Mouse (Mus musculus) neural tube, embryonic 15.5 days (tissue): ENCODE data around the gene Trpc3. TPM values are rescaled to one million over a fixed set of nuclear protein-coding genes. Genes with fewer than 3 reads are reported as not detected.
A peak's percentile ranks its signal among the peaks of the same experiment; 100 is the strongest.
"Not testable (repeated sequence)": the region's sequence is repeated elsewhere in the genome, so short reads cannot be mapped to it uniquely, and the experiment has no call there.

ENCODE experiments used
- ATAC-seq: fragments of 200-750 bp; cut with Nextera tagmentation; 2 replicates; pipeline ENCODE4 v1.8.0; 2017; ENCODE audit warnings: mild to moderate bottlenecking, moderate TSS enrichment, moderate library complexity; ENCODE audit not compliant: low FRiP score
- H3K27ac ChIP-seq: fragments of 300-500 bp; sonication (generic); replicated peaks from 2 replicates; pipeline ENCODE4 v1.5.1; 2015; ENCODE audit warnings: mild to moderate bottlenecking, inconsistent platforms
- H3K27me3 ChIP-seq: fragments of 300-500 bp; sonication (generic); replicated peaks from 2 replicates; pipeline ENCODE4 v1.6.1; 2015; ENCODE audit warnings: inconsistent platforms
- H3K36me3 ChIP-seq: fragments of 300-500 bp; sonication (generic); 2 replicates; pipeline ENCODE4 v1.6.1; 2015; ENCODE audit warnings: inconsistent platforms
- H3K4me1 ChIP-seq: fragments of 300-500 bp; sonication (generic); 2 replicates; pipeline ENCODE4 v1.6.1; 2015; ENCODE audit warnings: inconsistent platforms
- H3K4me2 ChIP-seq: fragments of 300-500 bp; sonication (generic); 2 replicates; pipeline ENCODE4 v1.6.1; 2015; ENCODE audit warnings: inconsistent platforms, mild to moderate bottlenecking, moderate library complexity
- H3K4me3 ChIP-seq: fragments of 300-500 bp; sonication (generic); replicated peaks from 2 replicates; pipeline ENCODE4 v1.5.1; 2015; ENCODE audit warnings: mild to moderate bottlenecking, inconsistent platforms
- H3K9ac ChIP-seq: fragments of 300-500 bp; sonication (generic); replicated peaks from 2 replicates; pipeline ENCODE4 v1.6.1; 2015; ENCODE audit warnings: mild to moderate bottlenecking, inconsistent platforms
- H3K9me3 ChIP-seq: fragments of 300-500 bp; sonication (generic); replicated peaks from 2 replicates; pipeline ENCODE4 v1.6.1; 2016; ENCODE audit warnings: inconsistent platforms
- WGBS: fragments of 180-500 bp; shearing (Covaris S2); methylation state at CpG from one replicate; pipeline ENCODE4 v1.1.7; 2015; ENCODE audit warnings: mixed read lengths; 5-methylcytosine and 5-hydroxymethylcytosine counted together
- polyA plus RNA-seq: library from polyadenylated mRNA; unstranded; fragments of >200 nt; fragmentation: Nextera tagmentation; extraction: Ambion mirVana; gene quantifications from 2 replicates; pipeline ENCODE4 v1.2.1, GENCODE M21; 2015

The Trpc3 gene
- polyA plus RNA-seq = 16.6 and 23.9 TPM in 2 replicates

DNA sequence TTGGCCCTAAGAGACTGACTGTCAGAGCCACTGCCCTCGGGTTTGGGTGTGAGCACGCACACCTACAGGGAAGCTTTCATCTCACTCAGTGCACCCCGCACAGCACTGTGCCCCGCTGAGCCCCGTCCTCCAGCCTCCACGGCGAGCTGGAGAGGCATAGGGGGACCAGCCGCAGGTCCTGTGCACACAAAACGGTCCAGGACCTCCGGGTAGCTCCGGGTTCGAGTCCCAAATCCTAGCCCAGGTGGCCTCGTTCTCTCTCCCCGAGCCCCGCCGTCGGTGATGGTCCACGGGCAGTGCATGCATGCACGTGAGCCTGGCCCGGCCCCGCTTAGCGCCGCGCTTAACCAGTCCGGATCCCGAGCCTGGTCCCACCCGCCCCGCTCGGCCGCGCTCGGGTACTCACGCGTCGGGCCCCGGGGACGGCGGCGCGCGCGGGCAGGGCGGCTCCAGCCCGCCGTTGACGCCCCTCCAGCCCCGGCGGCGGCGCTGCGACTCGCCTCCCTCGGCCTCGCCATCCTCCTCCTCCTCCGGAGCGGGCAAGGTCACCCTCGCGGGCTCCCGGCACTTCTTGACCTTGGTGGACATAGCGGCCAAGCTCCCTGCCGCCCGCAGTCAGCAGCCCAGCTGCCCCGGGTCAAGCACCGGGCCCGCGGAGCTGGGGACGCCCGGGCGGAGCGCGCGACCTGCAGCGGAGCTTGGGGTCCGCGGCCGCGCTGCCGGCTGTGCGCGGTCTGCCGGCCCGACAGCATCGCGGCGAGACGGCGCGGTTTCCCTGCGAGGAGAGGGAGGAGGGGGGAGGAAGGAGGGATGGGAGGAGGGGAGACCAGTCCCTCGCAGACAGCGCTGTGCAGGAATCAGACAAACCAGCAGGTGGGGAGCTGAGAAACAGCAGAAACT is at the start of gene Trpc3:
Gene Trpc3 (minus strand): TSS at position 776 of the 900 bp plus-strand sequence.
- peak within 1 kb of the TSS; percentile 75 for H3K4me3 ChIP-seq
- WGBS = under 1% methylated on average over 80 of the region's 91 CpGs
- peaks cover 19% of the 10 kb centered on the region for H3K4me1 ChIP-seq
- H3K9ac ChIP-seq = peak within 1 kb of the TSS; percentile 82
- H3K27ac ChIP-seq = peak within 1 kb of the TSS; percentile 81
- ATAC-seq = peak; percentile 97
- H3K4me2 ChIP-seq = peak within 1 kb of the TSS; percentile 73
- H3K9me3 ChIP-seq = no peaks in the 10 kb centered on the region
- no peaks in the 10 kb centered on the region for H3K36me3 ChIP-seq
- H3K27me3 ChIP-seq = peaks cover 3% of the 10 kb centered on the region; the same call in 1 of the 2 replicates

DNA sequence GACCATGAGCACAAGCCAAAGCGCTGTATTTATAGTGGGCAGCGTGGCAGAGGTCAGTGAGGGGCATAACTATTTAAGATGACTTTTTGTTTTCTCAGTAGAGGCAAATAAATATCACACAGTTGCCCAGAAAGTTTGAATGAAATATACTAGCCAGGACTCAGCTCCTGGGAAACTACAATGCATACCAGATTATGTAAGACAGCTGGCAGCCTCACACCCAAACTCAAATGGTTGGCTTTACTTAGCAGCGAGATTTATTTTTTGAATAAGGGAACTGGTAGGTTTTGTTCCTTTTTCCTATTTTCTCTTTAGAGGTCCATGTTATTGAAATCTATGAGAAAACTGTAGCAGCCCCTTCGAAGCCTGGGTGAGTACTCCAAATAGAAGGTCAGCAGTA is 48.1 kb upstream of the Trpc3 start:
- WGBS = 66% methylated on average over 4 of the region's 4 CpGs
- Histone ChIP-seq H3K27ac (no peak overlapping the region), H3K27me3 (no peaks in the 10 kb centered on the region)

DNA sequence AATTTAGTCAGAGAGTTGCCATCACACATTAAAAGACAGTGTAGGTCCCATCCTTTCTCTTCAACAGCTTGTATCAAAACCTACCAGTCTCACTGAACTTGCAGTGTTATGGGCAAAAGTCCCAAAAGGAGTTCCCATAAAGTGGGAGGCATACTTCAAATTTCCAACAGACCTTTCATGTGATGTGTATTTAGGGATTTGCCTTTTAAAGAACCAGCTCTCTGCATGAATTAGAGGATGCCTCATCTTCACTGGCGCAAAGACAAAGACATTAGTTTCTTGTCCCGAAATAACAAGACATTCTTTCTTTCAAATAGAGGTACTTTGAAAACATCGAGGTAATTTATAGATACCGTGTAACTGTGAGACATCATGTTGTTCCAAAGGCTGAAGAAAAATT is 43.1 kb upstream of the Trpc3 start:
- no peak for ATAC-seq
- H3K4me3 ChIP-seq = no peak overlapping the region
- no peaks in the 10 kb centered on the region for H3K4me1 ChIP-seq
- H3K9ac ChIP-seq = no peak overlapping the region
- no peaks in the 10 kb centered on the region for H3K36me3 ChIP-seq
- no peak overlapping the region for H3K27ac ChIP-seq
- H3K9me3 ChIP-seq = no peaks in the 10 kb centered on the region
- no peak overlapping the region for H3K4me2 ChIP-seq
- H3K27me3 ChIP-seq = no peaks in the 10 kb centered on the region
- 89% methylated on average over 4 of the region's 4 CpGs for WGBS

More for the DNA sequence above, 48.1 kb upstream of the Trpc3 start:
- H3K4me3 ChIP-seq = no peak overlapping the region
- no peak for ATAC-seq
- H3K9ac ChIP-seq = no peak overlapping the region
- no peaks in the 10 kb centered on the region for H3K36me3 ChIP-seq
- H3K4me1 ChIP-seq = peaks cover under 1% of the 10 kb centered on the region; the same call in 1 of the 2 replicates
- H3K9me3 ChIP-seq = no peaks in the 10 kb centered on the region
- no peak overlapping the region for H3K4me2 ChIP-seq

DNA sequence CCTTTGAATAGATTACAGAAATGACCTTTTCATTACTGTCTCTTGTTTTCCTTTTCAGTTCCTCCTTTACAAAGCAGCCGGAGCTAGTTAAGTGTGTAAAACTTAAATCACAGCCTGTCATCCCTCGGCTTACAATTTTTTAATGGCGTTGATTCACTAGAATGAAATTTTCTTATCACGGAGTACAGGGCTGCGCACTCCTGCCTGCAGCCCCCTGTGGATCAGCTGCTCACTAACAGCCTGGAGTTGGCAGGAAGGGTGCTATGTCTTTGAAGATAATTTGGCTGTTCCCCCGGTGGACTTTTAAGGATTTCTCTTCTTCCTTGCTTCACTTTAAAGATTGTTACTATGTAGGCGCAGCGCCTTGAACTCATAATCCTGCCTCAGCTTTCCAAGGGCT is 36.6 kb upstream of the Trpc3 start:
- H3K4me2 ChIP-seq = no peak overlapping the region
- H3K4me3 ChIP-seq = no peak overlapping the region
- no peaks in the 10 kb centered on the region for H3K36me3 ChIP-seq
- H3K9me3 ChIP-seq = no peaks in the 10 kb centered on the region
- no peaks in the 10 kb centered on the region for H3K27me3 ChIP-seq
- WGBS = 62% methylated on average over 8 of the region's 8 CpGs
- no peak overlapping the region for H3K9ac ChIP-seq
- H3K4me1 ChIP-seq = no peaks in the 10 kb centered on the region
- ATAC-seq = no peak
- H3K27ac ChIP-seq = no peak overlapping the region

DNA sequence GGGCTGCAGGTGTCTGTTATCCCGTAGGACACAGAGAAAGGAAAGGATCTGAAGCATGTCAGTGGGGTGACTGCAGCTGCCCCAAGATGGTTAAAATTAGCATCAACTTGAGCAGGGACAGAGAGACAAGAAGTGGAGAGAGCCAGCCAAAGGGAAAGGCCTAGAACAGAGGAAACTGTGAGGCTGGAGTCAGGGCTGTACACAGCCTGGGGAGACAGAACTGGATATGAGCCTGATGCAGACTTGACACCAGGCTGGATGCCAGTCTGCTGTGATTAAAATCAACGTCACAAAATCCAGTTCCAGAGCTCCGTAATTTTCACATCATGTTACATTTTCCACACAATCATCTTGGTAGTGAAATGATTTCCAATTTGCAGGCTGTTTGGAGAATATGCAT is 31.9 kb upstream of the Trpc3 start:
- Histone ChIP-seq H3K4me3 (no peak overlapping the region), H3K36me3 (no peaks in the 10 kb centered on the region), H3K27ac (no peak overlapping the region), H3K9me3 (no peaks in the 10 kb centered on the region), H3K27me3 (no peaks in the 10 kb centered on the region), H3K4me2 (no peak overlapping the region), H3K9ac (no peak overlapping the region), H3K4me1 (no peaks in the 10 kb centered on the region)
- 79% methylated on average over 3 of the region's 3 CpGs for WGBS
- ATAC-seq = no peak

DNA sequence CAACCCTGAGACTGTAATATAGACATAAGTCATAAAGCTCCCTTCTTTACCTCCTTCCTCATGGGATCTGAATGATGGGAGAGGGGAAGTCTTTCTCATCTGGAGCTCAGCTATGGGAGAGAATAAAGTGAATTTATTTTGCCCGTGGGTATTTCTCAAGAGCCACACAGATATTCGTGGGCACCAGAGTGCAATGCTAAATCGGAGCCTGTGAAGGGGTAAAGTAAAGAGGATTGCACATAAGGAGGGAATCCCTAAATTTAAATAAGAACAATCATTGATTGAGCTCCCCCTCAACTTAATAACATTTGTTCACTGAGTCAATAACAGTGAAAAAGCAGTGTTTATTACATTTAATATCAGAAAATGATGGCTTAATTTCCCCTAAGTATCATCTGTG is 19.6 kb upstream of the Trpc3 start:
- Histone ChIP-seq H3K4me2 (no peak overlapping the region), H3K9ac (no peak overlapping the region), H3K9me3 (no peaks in the 10 kb centered on the region), H3K4me3 (no peak overlapping the region), H3K27ac (peak overlapping the region; percentile 54; the same call in 1 of the 2 replicates), H3K4me1 (0 out of 2 replicates have a peak, but pooled peaks cover 4% of the 10 kb centered on the region), H3K36me3 (no peaks in the 10 kb centered on the region), H3K27me3 (no peaks in the 10 kb centered on the region)
- 58% methylated on average over 3 of the region's 3 CpGs for WGBS
- ATAC-seq = peak; percentile 81

DNA sequence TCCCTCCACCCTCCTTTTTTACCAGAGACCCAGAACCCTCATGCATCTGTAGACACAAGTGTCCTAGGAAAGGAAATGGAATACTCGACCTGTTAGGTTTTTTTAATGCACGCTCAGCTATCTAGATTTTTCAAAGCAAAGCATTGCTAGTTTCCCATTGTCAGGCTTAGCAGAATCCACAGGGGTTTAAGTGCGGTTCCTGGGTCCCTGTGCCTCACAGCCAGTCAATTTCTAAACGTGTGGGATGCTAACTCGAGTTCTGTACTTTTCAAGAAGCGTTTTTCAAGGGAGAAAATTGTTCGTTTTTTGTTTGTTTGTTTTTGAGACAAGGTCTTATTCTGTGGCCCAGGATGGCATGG is 304 bp upstream of the Trpc3 start:
- peak overlapping the region; percentile 82; the same call in 1 of the 2 replicates for H3K9ac ChIP-seq
- H3K9me3 ChIP-seq = no peaks in the 10 kb centered on the region
- peaks cover 19% of the 10 kb centered on the region for H3K4me1 ChIP-seq
- peak overlapping the region; percentile 81 for H3K27ac ChIP-seq
- peaks cover 3% of the 10 kb centered on the region; the same call in 1 of the 2 replicates for H3K27me3 ChIP-seq
- peak; percentile 12; the same call in 1 of the 2 replicates for ATAC-seq
- H3K4me2 ChIP-seq = peak overlapping the region; percentile 73
- 9% methylated on average over 7 of the region's 7 CpGs for WGBS
- peak overlapping the region; percentile 75 for H3K4me3 ChIP-seq
- no peaks in the 10 kb centered on the region for H3K36me3 ChIP-seq

DNA sequence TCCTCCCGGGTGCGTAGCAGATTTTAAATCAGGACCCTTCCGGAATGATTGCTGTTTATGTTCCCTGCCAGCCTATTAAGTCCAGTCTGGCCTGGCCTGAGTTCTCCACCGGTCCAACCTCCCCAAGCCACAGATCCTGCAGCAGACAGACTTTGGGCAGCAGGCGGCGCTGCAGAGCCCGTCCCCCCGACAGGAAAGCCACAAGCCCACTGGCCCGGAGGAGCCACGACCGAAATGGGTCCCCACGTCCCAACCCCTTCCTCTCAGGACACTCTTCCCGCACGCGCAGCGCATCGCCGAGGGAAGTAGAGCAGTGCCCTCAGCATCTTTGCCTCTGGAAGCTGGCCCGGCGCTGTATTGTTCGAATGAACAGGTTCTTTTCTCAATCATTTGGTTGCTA is 1.1 kb downstream of the Trpc3 start:
- H3K9ac ChIP-seq = peak overlapping the region; percentile 82
- peak overlapping the region; percentile 81 for H3K27ac ChIP-seq
- H3K4me1 ChIP-seq = peaks cover 19% of the 10 kb centered on the region
- H3K27me3 ChIP-seq = peaks cover 3% of the 10 kb centered on the region; the same call in 1 of the 2 replicates
- peak overlapping the region; percentile 75 for H3K4me3 ChIP-seq
- no peaks in the 10 kb centered on the region for H3K36me3 ChIP-seq
- H3K9me3 ChIP-seq = no peaks in the 10 kb centered on the region
- peak overlapping the region; percentile 73 for H3K4me2 ChIP-seq
- under 1% methylated on average over 21 of the region's 21 CpGs for WGBS
- peak; percentile 67 for ATAC-seq

DNA sequence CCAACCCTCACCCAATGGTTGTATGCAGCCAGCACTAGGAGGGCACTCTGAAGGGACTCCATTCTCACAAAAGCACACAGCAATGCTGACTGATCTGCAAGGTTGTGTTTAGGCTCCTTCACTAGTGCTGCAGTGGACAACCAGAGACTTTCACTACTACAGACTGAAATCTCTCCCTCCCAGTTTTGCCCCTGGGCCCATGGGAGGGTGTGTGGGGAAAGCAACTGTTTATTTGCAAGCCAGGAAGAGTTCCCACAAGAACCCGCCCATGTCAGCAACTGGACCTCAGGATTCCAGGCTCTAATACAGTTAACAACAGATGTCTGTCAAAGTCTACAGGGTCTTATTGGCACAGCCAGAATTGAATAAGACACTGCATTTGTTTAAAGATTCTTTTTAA is 14.1 kb downstream of the Trpc3 start:
- Histone ChIP-seq H3K9me3 (no peaks in the 10 kb centered on the region), H3K4me2 (no peak overlapping the region), H3K4me1 (0 out of 2 replicates have a peak, but pooled peaks cover 5% of the 10 kb centered on the region), H3K9ac (no peak overlapping the region), H3K27me3 (no peaks in the 10 kb centered on the region), H3K4me3 (no peak overlapping the region), H3K36me3 (no peaks in the 10 kb centered on the region), H3K27ac (no peak overlapping the region)
- 90% methylated on average over 1 of the region's 1 CpGs for WGBS
- no peak for ATAC-seq

DNA sequence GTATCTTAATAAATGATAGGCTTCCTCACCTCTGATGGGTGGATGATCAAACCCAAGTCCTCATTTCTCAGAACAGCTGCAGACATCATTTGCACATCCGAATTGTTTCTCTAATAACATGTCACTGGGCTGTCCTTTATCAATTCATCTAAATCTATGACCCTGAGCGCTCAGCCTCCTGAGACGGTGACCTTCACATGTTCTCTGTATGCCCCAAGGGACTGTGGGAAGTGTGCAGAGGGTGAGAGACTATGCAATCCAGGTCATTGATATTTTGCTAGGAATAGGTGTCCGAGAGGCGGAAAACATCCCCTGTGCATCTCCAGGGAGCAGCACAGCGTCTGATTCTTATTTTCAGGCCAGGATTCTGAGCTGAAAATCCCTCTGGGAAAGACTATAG is 22.2 kb downstream of the Trpc3 start:
- no peak for ATAC-seq
- Histone ChIP-seq H3K9me3 (no peaks in the 10 kb centered on the region), H3K27ac (no peak overlapping the region), H3K36me3 (no peaks in the 10 kb centered on the region), H3K9ac (no peak overlapping the region), H3K4me3 (no peak overlapping the region), H3K4me2 (no peak overlapping the region), H3K27me3 (no peaks in the 10 kb centered on the region), H3K4me1 (no peaks in the 10 kb centered on the region)
- WGBS = 82% methylated on average over 6 of the region's 6 CpGs

DNA sequence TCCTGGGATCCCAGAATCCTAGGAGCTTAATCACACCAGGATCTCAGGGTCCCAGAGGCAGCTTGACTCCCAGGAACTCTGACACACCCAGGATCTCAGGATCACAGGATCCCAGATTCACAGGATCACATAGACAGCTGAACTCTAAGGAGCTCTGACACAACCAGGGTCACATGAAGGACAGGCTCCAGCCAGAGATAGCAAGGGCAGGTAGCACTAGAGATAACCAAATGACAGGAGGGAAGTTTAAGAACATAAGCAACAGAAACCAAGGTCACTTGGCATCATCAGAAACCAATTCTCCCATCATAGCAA is 44.8 kb downstream of the Trpc3 start:
- ATAC-seq, H3K9ac ChIP-seq, H3K36me3 ChIP-seq, H3K27me3 ChIP-seq, H3K4me3 ChIP-seq, H3K9me3 ChIP-seq, H3K4me2 ChIP-seq, H3K4me1 ChIP-seq, H3K27ac ChIP-seq: not testable (repeated sequence)

DNA sequence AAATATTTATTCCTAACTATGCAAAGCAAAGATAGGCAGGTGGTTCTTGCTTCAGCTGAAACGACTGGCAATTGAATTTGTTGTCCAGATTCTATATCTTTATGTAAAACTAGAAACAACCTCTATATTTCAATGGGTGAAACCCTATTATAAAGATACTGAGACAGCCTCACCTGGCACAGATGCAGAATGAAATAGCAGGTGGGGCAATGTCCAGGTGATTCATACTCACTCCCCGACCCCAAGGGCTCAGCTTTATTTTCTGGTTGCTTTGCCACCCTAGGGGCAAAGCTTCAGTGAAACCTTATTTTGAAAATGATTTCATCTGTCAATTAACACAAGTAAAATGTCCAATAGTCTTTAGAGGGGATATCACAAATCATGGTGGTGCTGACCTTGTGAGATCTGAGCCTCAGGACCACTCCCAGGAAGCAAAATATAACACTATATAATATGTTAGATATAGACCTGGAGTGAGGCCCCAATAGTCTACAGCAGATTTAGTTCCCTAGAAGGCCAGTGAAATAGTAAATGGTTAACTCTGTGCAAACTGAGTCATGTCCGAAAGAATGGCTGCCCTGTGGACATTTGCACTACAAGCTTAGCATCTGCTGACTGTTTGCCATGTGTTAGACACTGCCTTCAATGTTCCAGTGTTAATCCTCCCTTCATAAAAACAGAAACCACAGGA is 45.3 kb downstream of the Trpc3 start:
- H3K9me3 ChIP-seq = no peaks in the 10 kb centered on the region
- 82% methylated on average over 3 of the region's 3 CpGs for WGBS
- no peaks in the 10 kb centered on the region for H3K4me1 ChIP-seq
- H3K4me2 ChIP-seq = no peak overlapping the region
- H3K9ac ChIP-seq = no peak overlapping the region
- no peak overlapping the region for H3K4me3 ChIP-seq
- ATAC-seq = no peak
- no peaks in the 10 kb centered on the region for H3K36me3 ChIP-seq
- H3K27ac ChIP-seq = no peak overlapping the region
- no peaks in the 10 kb centered on the region for H3K27me3 ChIP-seq
